Mouse (Mus musculus) testis, adult 10 weeks (tissue): Measurements from ENCODE around the gene Cbr2. TPM values are rescaled to one million over a fixed set of nuclear protein-coding genes. Genes with fewer than 3 reads are reported as not detected.

Source experiments
- polyA plus RNA-seq: library from polyadenylated mRNA; stranded (reverse); fragments of 350-450 nt; fragmentation: Illumina TruSeq; extraction: RNeasy Lipid Tissue Mini Kit (QIAGEN cat#74804); gene quantifications from one replicate; pipeline ENCODE4 v1.2.3, GENCODE M21; 2014; ENCODE audit warnings: low read depth, low replicate concordance

Cbr2 gene
- 0.66 TPM for polyA plus RNA-seq

DNA sequence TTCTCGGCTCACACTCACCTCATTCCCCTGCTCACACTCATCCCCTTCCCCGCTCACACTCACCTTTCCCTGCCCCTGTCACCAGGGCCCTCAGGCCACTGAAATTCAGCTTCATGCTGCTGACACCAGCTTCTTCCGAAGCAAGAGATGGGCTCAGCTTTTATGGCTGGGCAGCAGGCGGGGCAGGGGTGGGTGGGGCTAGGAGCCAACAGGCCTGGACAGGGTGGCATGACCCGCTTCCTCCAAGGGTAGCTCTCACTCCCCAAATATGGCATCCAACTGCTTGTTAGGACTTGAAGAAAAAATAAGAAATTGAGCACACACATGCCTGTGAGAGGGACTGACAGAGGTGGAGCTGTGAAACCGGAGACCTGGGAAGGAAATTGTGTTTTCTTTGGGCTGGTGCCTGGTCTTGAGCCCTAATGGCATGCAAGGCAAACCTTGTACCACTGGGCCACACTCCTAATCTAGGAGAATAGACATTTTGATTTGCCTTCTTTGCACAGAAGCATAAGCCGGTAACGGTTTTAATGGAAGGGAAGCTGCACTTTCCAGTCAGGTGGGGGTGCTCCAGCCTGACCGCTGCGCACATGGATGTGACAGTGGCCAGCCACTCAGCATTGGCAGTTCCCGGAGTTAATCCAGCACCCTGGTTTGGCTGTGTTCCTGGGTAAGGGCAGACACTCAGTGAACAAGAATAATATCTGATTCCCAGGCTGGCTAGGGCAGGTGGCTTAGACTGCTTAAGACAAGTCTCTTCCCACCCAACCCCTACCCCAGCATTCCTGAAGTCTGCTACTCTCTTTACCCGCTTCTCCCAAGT, at the start of gene Cbr2:
Gene Cbr2, minus strand, starts transcription at position 257 of the 823 bp plus-strand sequence.

DNA sequence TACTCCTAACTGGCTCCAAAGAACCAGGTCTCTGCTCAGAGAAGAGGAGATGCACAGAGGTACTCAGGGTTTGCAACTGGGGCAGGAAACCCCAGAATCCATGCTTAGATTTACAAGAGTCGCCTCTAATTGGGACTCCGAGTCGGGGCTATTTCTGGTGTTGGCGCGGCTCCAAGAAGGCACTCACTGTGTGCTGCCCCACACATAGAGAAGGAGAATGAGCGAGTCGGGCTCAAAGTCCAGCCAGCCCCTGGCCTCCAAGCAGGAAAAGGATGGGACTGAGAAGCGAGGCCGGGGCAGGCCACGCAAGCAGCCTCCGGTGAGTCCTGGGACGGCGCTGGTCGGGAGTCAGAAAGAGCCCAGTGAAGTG, 30.7 kb upstream of the Cbr2 start, which contains the start of gene Hmga1b:
Gene Hmga1b, plus strand, starts transcription at position 123 of the 370 bp plus-strand sequence.

DNA sequence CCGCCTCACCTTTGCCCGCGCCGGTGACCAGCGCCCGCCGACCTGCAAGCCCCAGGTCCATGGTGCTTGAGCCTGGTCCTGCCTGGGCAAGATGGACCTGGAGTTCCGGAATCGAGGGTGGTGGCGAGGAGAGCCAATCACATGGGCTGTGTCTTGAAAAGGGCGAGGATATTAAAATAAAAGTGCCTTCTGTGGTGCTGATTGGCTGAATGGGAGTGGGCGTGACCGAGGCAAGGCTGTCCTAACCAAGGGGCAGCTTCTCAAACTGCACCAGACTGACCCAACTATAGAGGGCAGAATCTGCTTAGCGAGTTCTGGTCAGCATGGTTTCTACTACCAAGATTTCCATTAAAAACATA, 4.8 kb downstream of the Cbr2 start, which contains the start of gene Dcxr:
Gene Dcxr, minus strand, starts transcription at position 113 of the 359 bp plus-strand sequence.

DNA sequence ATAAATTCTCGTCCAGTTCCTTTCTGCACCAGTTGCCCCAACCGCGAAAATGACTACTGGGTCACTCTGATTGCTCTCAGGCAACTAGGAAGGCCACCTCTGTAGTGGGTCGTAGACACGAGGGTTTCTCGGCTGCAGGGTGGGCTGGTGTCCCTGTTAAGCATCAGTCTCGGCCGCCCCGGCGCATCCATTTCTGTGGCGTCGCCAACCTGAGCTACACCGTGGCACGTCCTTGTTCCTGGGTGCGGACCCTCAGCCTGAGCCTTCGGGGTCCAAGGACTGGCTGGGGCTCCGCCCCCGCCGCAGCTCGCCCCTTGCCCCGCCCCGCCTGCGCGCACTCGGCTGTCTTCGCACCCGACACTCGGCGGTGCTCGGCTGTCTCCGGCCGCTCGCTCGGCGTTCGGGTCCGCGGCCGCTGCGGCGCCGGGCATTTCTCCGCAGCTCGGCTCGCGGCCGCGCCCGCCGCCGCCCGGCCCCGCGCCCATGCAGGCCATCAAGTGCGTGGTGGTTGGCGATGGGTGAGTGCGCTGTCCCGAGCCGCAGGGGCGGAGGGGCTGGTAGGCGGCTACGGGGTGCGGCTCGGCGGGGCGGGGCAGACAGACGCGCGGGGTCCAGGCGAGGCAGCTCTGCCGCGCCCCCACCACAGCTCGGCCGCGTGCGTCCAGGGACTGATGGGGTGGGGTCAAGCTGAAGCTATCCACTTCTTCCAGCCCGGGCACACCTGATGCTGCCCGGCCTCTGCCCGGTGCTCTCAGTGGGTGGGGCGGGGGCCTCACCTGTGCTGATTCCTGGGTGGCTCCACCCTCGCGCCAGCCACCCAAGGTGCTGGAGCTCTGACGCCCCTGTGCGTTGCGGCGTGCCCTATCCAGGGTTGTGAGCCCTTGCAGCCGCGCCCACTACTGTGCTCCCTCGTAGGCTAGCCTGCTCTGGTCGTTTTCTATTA, 10.5 kb downstream of the Cbr2 start, which contains the start of gene Rac3:
Gene Rac3, plus strand, starts transcription at position 347 of the 943 bp plus-strand sequence.

DNA sequence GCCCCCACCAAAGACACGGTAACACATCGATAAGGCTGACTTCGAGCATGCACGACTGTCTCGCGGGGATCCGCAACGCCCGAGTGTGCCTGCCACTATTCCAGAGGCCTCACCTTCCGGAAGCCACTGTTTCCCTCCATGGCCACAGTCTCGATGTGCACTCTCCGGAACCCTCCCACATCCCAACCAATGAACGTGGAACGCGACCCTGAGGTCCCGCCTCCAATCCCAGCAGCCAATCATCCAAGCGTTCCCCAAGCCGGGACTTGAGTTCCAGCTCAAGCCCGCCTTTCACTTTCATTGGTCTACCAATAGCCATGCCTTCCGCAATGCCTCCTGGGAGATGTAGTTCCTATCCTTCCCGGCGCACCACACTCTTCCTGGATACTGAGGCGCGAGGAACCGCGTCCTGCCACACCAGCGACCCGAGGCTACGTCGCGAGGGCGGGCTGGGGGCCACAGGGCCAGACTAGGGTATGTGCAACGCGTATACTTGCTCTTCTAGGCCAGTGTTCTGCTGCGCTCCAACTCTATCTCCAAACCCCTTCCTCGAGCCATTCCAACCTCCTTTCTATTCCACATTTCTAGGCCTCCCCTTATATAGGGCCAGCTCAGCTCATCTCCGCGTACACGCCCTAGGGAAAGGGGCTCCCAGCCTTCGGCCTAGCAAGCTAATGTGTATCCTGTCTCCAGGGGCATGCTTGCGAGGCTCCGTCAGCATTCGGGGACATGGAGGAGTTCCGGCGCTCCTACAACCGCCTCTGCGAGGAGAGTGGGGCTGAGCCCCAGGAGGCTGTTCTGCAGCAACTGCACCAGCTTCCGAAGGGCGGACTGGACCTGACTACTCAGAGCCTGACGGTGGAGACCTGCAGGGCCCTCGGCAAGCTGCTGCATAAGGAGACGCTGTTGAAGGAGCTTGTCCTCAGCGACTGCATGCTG, 18.1 kb downstream of the Cbr2 start, which contains the start of the genes Cenpx and Lrrc45:
Gene Cenpx, minus strand, starts transcription at position 159 of the 939 bp plus-strand sequence.
Gene Lrrc45, plus strand, starts transcription at position 346 of the 939 bp plus-strand sequence.

Other genes with a start within 250 kb of the Cbr2 start
- gene Mrpl12, start 247.5 kb downstream of the Cbr2 start, polyA plus RNA-seq, result 3.0 TPM
- 0.31 TPM for gene Slc25a10, start 240.3 kb downstream of the Cbr2 start, polyA plus RNA-seq
- gene Gcgr, start 201.4 kb downstream of the Cbr2 start, polyA plus RNA-seq, result not detected
- 3.2 TPM for gene Mcrip1, start 182.4 kb downstream of the Cbr2 start, polyA plus RNA-seq
- gene Ppp1r27, start 181.0 kb downstream of the Cbr2 start, polyA plus RNA-seq, result 2.5 TPM
- 41.5 TPM for gene P4hb, start 158.9 kb downstream of the Cbr2 start, polyA plus RNA-seq
- gene Arhgdia, start 150.5 kb downstream of the Cbr2 start, polyA plus RNA-seq, result 5.0 TPM
- gene Alyref, start 133.7 kb downstream of the Cbr2 start, polyA plus RNA-seq, result 15.0 TPM
- gene Anapc11, start 133.7 kb downstream of the Cbr2 start, polyA plus RNA-seq, result 9.5 TPM
- gene Npb, start 123.6 kb downstream of the Cbr2 start, polyA plus RNA-seq, result not detected
- 6.7 TPM for gene Pcyt2, start 114.2 kb downstream of the Cbr2 start, polyA plus RNA-seq
- gene Sirt7, start 106.9 kb downstream of the Cbr2 start, polyA plus RNA-seq, result 1.2 TPM
- 1.8 TPM for gene Mafg, start 98.5 kb downstream of the Cbr2 start, polyA plus RNA-seq
- 0.39 TPM for gene Pycr1, start 88.3 kb downstream of the Cbr2 start, polyA plus RNA-seq
- gene Myadml2, start 84.0 kb downstream of the Cbr2 start, polyA plus RNA-seq, result not detected
- gene Notum, start 70.9 kb downstream of the Cbr2 start, polyA plus RNA-seq, result not detected
- gene Aspscr1, start 59.1 kb downstream of the Cbr2 start, polyA plus RNA-seq, result 4.5 TPM
- gene Cenpx, start 18.4 kb downstream of the Cbr2 start, polyA plus RNA-seq, result 2.4 TPM
- 0.18 TPM for gene Lrrc45, start 18.2 kb downstream of the Cbr2 start, polyA plus RNA-seq
- gene Rac3, start 10.6 kb downstream of the Cbr2 start, polyA plus RNA-seq, result not detected
- not detected for gene Dcxr, start 4.8 kb downstream of the Cbr2 start, polyA plus RNA-seq
- not detected for gene Hmga1b, start 30.7 kb upstream of the Cbr2 start, polyA plus RNA-seq
- gene Rfng, start 52.1 kb upstream of the Cbr2 start, polyA plus RNA-seq, result 0.21 TPM
- 39.3 TPM for gene Gps1, start 52.2 kb upstream of the Cbr2 start, polyA plus RNA-seq
- gene Dus1l, start 64.3 kb upstream of the Cbr2 start, polyA plus RNA-seq, result 9.6 TPM
- 0.92 TPM for gene Fasn, start 92.4 kb upstream of the Cbr2 start, polyA plus RNA-seq
- 8.3 TPM for gene Ccdc57, start 200.8 kb upstream of the Cbr2 start, polyA plus RNA-seq
- 0.07 TPM for gene Slc16a3, start 216.4 kb upstream of the Cbr2 start, polyA plus RNA-seq